Mouse (Mus musculus): ENCODE measurements at regions not wholly inside any gene's neighbourhood (a gene's known extent, or its start where the extent isn't known, plus 50 kb on each side); places are given as distances from the start of the nearest gene placed in this dataset.

DNA sequence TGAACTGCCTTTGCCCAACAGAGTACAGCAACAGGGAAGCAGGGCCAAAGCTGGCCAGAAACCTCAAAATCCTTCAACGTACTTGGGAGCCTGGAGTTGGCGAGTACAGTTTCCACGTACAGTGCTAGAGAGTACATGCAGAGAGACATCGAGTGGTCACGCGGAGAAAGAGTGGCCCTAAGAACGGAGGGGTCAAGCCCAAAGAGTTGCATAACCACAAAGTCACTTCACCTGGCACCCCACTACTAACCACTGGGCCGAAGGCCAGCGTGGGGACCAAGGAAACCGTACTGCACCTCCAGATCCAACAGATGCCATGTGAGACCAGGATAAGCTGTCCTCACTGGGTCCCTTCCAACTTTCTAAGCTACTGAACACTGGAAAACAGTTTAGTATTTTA lies 56.2 kb upstream of the Ephb1 start:
- 94% methylated on average over 10 of the region's 10 CpGs for WGBS
- Histone ChIP-seq H3K4me2 (no peak overlapping the region), H3K36me3 (no peaks in the 10 kb centered on the region), H3K27ac (replicated peaks) (no peak overlapping the region), H3K9me3 (no peaks in the 10 kb centered on the region), H3K4me1 (replicated peaks) (0 out of 2 replicates have a peak, but pooled peaks cover 4% of the 10 kb centered on the region), H3K27me3 (no peaks in the 10 kb centered on the region), H3K9ac (no peak overlapping the region), H3K4me3 (no peak overlapping the region)
- no peak for ATAC-seq (ENCODE audit: low FRiP score, low read depth)

DNA sequence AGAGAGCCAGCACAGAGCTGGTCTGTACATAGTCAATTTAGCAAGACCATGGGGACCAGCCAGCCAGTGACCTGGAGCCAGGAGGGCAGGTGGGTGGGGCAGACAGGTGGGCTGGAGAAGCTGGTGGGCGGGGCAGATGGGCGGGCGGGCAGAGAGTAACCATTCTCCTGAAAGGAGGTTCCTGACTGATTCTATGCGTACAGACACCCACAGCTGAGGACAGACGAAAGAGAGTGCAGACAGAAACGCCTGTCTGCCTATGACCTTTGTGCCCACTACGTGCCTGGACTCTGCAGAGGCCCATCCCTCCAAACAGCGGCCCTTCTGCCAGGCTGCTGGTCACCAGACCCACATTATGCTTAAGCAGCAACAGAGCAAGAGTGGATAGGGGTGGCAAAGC lies 51.5 kb upstream of the Ephb1 start:
- no peak for ATAC-seq (ENCODE audit: low FRiP score, low read depth)
- 35% methylated on average over 8 of the region's 8 CpGs for WGBS
- H3K9ac ChIP-seq = no peak overlapping the region
- no peaks in the 10 kb centered on the region for H3K36me3 ChIP-seq
- H3K4me1 ChIP-seq (replicated peaks) = 0 out of 2 replicates have a peak, but pooled peaks cover 9% of the 10 kb centered on the region
- H3K4me2 ChIP-seq = no peak overlapping the region
- H3K27ac ChIP-seq (replicated peaks) = no peak overlapping the region
- no peak overlapping the region for H3K4me3 ChIP-seq
- H3K9me3 ChIP-seq = no peaks in the 10 kb centered on the region
- no peaks in the 10 kb centered on the region for H3K27me3 ChIP-seq

Measured in hindbrain, embryonic 15.5 days (tissue).